Mouse (Mus musculus) E14TG2a.4 (cell line): ENCODE measurements at regions not wholly inside any gene's neighbourhood (a gene's known extent, or its start where the extent isn't known, plus 50 kb on each side); places are given as distances from the start of the nearest gene placed in this dataset.

Experiments used
- CTCF ChIP-seq: conservative IDR thresholded peaks from 2 replicates; pipeline ENCODE4 v1.5.1; 2014; ENCODE audit warnings: low read length
- NANOG ChIP-seq: IDR thresholded peaks from 2 replicates; pipeline ENCODE4 v1.6.1; 2014; ENCODE audit warnings: borderline replicate concordance, low read length, mixed read lengths
- POU5F1 ChIP-seq: IDR thresholded peaks from 2 replicates; pipeline ENCODE4 v1.6.1; 2014; ENCODE audit warnings: low read length, borderline replicate concordance

- TF ChIP-seq CTCF (no peak), NANOG (no peak), POU5F1 (no peak)
Observed at GRCm38 (mm10) chr8:36030237-36030636, 264.6 kb downstream of the Gm19410 start.
